Mouse (Mus musculus): ENCODE results near the gene Tenm3.

The Tenm3 gene

DNA sequence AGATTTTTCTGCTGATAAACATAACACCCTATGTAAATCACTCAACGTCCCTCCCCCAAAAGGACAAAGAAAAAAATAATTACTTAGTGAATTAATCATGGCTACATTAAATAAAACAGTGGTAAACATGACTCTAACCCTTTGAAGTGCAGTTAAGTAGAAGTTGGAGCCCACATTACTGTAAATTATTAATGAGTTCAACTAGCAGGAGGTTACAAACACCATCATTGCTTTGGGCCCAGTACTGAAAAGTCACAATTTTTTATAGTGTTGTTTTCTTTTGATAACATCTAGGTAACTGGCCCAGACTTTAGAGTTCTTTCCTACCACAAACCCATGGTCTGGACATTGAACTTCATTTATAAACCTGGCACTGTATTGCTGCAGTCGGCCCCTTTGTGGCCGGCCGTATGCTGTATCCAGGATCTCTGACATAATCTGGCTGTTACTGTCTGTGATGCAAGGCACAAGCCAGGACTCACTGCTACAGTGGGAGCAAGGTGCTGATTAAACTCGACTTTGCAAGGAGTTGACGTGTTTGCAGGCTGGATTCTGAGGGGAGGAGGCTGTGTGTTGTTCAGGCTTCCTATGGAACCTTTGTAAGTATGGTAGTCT lies 602.7 kb downstream of the Tenm3 start:
- no peak for DNase-seq

DNA sequence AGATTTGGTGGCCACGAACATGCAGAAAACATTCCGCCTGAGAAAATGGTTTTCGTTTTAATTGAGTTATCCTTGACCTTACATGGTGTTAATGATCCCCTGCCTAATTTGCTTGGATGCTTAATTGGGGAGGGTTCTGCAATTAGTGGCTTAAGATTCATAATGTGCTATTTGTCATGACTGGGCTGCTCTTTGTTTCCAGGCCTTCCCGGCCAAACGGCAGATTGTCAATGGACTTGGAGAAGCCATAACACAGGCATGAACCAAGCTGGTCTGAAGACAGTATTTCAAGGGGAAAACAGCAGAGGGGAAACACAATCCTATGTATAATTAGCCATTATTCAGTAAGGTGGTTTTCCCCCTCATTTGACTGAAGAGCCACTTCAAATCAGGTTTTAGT lies 606.8 kb downstream of the Tenm3 start:
- DNase-seq: no peak

DNA sequence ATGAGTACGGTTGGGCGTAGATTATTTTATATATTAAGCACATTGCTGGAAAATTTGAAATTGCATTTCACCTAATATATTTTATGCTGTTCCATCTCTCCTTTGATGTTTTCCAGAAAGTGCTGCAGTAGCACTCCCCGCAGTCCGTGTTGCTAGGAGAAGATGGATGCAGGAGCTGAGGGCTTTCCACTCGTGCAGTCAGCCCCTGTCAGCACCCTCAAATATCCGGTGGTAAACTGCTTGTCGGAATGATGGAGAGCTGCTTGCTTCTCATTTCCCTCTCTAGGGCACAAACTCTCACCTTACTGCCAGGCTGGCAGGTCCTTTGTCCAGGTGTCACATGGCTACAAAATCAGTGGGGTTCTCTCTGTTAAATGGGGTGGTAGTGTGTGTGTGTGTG lies 610.8 kb downstream of the Tenm3 start:
- DNase-seq: no peak

DNA sequence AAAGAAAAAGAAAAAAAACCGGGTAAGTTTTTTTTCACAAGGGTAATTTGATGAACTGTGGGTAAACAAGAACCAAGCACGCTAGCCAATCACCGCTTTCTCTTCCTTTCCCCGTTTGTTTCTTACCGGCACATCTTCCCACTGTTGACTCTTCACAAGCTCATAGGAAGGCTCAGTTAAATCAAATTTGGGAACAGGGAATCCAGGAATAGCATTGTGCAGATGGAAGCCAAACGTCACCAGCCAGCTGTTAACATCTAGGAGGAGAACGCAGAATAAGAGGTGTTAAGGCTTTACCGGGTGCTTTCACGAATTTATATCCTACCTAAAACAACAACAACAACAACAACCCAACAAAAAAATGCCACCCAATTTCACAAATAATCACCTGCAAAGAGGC lies 611.9 kb downstream of the Tenm3 start:
- no peak for DNase-seq

DNA sequence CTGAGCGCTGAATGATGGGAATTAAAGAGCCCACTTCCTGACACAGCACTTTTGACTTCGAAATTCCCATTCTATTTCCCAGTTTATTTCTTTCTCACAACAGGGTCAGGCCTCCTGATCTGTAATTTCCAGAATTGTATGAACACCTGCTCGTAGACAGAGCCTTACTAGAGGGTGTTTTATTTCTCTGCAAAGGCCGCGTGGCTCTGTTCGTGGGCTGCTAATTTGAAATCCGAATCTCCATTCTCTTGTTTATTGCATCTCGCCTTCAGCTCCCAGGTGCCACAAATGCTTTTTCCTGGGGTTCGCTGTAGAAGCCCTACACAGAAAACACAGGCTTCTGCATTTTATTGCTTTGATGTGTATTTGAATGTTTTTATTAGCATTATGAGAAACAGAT lies 612.4 kb downstream of the Tenm3 start:
- no peak for DNase-seq

DNA sequence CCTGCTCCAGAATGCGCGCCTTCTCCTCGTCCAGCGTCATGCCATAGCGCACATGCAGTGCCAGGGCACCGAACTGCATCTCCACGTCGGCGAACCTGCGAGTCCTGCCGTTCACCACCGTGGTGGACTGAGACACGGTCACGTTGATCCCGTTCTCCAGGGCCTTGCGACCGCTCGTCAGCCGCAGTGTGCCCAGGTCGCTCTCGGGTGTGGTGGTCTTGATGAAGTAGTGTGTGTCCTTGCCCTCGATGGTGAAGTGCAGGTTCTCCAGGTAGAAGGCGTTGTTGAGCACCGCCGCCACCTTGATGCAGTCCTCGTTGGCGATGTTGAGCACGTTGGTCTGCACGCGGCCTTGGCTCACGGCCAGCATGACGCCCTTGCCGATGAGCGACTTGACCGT lies 615.1 kb downstream of the Tenm3 start:
- no peak for DNase-seq

DNA sequence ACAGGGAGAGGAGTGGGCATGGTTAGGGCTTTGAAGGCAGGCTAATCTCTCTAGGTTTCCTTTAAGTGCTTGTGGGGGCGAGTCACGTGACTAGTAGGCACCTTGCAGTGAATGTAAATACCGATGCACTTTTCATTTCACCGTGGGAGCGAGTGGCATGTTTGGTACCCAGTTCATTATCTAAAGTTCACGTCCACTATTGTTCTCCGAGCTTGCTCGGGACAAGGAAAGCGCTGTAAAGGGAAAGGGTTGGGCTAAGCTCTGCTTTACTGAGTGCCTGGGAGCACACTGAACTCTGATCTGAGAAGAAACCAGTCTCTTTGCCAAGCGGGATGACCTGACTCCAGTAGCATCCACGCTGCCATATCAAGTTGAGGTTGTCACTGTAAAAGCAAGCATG lies 619.0 kb downstream of the Tenm3 start:
- no peak for DNase-seq

DNA sequence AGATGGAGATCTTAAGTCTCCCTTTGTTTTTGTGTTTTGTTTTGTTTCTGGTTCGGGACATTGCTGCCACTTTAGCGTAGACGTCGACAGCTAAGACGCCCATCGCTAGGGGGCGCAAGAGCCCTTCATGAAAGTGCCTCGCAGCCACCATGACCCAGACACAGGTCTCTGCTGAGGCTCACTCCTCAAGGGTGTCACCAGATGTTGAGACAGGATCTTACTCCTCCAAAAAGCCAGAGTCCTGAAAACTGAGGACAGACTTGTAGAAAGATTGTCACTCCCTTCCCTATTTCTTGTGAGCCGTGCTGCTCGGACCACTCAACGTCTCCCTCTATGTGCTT lies 621.4 kb downstream of the Tenm3 start:
- peak; percentile 85 for DNase-seq

DNA sequence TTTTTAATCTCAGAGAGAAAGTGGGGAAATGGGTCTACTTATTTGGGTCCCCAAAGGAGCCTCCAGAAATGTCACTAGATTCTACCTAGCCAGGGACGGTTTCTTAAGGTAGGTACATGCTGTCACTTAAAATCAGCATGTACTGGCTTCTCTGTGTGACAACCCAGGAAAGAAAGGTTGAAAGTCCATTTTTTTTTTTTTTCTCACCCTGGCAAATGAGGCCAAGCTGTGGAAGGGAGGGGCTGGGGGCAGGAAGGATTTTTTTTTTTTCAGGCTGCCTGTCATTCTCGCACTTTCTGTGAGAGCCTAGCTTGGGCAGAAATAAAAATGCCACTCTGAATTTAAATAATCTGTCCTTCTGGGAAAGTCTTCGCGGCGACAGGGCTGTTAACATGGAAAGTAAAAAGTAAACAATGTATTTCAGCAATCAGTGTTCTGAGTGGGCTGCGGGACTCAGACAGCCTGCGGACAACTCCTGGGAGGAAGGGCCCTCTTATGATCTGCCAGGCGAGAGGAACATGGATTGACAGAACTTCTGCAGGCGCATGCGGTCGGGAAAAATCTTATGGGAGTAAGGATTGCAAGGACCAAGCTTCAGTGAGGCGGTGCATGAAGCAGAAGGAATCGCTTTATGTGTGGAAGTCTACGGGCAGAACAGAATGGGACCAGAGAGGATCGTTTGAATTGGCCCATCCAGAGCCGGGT lies 621.9 kb downstream of the Tenm3 start:
- no peak for DNase-seq

DNA sequence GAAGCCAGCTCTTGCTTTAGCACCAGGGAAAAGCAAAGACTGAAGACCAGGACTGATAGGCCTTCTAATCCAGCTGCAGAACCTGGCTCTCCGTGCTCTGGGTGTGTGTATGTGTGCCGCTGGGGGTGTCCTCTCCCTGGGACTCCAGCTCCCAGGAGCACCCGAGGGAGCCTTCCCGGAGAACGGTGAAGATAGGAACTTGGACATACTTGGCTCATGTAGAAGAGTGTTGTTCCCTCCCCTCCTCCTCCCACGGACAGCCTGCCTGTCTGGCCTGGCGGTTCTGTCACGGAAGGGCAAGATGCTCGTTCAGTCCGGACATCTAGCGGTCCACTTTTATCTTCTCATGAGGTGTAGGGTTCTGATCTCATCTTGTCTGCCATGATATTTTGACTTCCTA lies 622.4 kb downstream of the Tenm3 start:
- DNase-seq: no peak

DNA sequence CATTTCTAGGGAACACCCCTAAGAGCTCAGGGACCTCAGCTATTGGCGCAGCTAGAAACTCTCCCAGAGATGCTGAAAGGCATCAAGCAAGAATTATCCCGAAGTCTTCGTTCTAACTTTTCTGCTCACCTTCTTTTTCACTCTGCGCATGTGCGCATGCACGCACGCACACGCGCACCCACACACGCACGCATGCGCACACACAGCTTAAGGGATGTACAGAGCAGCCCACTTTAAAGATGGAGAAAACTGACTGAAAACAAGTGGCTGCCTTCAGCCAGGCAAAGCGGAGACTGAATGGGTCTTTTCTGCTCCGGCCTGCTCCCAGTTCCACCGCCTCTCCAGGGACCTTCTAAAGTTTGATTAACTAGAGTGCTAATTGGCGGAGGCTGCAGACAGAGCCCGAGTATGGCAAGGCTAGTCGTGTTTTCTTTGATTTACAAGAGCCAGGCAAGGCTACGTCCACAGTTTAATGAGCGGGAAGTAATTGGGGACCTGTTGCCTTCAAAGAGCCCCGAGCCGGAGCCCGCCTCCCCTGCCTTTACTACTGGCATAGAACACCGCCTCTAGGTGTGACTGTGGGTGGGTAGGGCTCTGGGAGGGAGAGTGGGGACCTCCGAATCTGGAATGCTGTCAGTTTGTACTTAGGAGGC lies 623.1 kb downstream of the Tenm3 start:
- DNase-seq: no peak

DNA sequence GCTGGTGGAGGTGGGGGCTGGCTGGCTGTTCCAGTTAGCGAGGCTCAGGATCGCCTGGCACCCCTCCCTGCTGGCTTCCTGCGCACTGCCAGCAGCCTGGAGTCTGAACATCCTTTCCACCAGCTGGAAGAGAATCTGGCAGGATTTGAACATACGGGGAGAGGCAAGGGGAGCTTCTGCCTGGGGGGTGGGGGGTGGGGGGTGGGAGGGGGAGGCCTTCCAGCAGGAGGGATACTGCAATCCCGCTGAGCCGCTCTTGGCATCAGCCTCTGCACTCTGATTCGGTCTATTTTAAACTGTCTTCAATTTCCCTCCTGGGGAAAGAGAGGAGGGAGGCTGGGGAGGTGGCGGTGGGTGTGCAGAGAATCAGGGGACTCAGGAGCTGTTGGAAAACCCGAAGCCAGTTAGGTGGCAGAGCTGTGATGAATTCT lies 628.7 kb downstream of the Tenm3 start:
- no peak for DNase-seq

DNA sequence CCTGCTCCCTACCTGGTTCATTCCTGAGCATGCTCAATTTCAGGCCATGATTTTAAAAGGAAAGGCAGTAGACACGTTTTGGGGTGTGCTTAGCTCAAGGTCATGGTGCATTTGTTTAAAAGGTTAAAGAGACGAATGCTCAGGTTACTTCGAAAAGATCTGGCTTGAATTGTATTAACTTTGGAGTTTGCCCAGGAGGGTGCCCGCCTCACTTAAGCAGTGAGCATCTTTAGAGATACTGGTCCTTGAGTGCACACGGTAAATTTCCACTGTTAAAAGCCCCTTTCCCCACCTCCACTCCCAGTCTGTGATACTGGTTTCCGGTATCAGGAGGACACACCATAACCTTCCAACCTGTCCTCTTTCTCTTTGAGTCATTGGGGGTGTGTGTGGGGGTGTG lies 629.4 kb downstream of the Tenm3 start:
- no peak for DNase-seq

DNA sequence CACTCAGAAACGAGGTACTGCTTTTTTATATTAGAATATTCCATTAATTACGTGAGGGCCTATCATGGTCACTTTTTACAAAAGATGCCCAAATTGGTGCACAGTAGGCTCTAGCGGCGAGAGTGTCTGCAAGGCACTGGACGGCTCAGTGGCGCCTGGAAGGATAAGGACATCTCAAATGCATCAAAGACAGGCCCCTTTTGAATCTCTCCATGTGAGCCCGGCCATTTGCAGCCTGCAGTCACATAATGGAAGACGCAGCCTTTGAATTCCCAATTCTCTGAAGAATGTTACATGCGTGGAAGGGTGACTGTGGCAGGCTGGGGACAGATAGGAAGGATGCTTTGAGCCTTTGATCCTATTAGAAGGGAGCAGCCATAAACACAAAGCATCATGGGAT lies 631.8 kb downstream of the Tenm3 start:
- no peak for DNase-seq

DNA sequence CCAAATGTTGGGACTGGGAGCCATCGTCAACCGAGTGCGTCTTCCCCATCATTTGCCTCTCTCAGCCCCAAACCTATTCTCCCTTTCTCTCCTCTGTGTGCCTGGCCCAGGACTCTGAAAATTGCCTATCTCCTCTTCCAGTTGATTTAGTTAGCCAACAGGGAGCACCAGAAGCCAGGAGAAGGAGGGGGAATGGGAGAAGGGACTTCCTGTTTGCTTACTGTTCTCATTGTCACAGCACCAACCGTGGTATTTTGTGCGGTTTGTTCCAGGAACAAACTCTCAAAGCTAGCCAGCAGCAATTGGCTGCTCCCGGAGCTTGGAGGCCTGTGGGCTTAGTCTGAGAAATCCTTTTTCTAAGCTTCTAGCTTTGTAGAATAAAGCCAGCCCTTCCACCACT lies 636.2 kb downstream of the Tenm3 start:
- no peak for DNase-seq

DNA sequence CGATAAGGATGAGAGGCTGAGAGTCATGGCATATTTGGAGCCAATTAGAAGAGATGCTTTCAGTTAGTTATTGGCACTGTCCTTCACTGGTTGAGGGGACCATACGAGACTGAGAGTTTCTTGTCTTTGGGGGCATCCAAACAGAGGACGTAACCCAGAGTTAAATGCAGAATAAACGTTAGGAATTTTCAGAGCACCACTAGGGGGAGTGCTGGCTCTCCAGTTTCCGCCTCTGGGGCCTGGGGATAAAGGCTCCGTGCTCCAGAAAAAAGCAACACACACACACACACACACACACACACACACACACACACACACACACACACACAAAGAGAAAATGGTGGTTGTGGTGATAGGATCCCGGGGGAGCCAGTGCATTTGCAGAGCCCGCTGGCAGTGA lies 636.8 kb downstream of the Tenm3 start:
- DNase-seq: no peak

DNA sequence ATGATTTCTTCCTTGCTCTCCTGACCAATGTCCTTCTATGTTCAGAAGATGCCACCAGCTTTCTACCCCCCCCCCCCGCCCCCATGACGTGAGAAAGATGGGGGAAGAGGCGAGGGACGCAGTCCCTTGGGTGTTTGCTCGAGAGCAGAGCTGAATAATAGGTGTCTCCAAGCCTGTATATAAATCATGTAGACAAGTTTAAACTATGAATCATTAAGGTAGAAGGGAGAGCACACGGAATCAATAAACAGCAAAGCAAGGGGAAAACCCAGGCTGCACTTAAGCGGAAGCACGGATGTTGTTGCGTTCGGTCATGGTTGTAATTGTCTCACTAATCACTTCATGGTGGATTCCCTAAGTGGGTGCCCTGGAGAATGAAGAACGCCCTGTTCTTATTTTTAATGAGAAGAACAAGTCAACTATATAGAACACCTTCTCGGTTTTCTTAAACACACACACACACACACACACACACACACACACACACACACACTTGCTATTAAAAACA lies 638.9 kb downstream of the Tenm3 start:
- no peak for DNase-seq

DNA sequence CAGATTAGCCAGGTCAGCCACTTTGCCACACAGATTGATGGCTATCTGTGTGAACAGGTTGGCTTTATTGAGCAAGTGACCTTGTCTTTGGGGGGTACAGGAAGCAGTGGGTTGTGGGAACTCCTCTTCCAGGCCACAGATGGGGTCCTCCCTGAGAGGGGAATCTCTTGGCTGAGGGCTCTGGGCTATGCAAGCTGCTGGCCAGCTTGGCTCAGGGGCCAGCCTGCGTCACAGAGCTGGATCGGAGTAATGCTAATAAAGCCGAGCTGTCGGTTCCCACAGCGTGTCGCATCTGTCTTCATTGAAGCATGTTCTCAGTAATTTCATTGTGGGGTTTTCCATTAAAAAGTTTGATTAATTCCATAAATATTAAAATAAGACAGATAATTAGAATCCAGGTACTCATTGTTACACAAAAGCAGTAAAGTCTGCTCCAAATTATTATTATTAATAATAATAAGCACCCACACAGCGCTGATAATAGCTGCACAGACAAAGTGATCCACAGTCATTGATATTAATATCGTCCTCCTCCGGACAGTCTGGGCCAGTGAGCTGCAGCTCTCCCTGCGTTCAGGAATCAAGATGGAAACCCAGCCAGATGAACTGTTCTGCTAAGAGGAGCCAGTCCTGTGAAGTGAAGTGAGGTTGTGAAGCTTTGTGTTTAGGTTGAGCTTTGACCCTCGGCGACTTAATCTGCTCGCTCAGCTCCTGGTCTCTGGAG lies 639.5 kb downstream of the Tenm3 start:
- no peak for DNase-seq

DNA sequence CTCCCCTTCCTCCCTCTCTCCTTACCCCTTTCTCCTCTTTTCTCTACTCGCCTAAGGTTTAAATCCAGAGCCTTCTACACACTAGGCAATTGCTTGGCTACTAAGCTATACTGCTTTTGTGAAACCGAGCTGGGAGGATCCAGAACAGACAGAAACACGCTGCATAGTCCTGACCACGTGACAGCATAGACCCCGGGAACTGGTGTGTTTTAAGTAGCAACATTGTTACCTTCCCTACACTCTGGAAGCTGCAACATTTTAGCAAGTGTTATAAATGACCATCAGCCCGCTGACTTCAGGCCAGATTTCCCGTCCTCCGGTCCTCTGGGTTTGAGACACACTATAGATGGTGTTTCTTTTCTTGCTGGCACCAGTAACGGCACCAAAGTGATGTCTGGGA lies 640.1 kb downstream of the Tenm3 start:
- DNase-seq: no peak

DNA sequence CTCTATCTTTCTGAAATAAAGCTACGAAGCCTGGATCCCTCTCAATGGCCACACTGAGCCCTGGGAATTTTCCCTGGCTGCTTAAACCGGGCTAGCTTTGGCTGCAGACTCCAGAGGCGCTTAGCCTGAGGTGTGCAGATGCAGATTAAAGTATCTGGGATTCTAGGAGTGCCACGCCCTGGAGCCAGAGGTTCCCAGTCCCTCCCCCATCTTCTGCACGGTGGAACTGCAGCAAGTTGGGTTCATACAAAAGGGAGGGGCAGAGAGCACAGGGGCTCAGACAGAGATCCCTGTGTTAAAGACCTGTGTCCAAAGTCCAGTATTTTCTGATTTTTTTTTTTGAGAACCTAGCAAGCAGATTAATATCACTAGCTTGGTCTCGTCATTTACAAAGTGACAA lies 640.6 kb downstream of the Tenm3 start:
- no peak for DNase-seq

DNA sequence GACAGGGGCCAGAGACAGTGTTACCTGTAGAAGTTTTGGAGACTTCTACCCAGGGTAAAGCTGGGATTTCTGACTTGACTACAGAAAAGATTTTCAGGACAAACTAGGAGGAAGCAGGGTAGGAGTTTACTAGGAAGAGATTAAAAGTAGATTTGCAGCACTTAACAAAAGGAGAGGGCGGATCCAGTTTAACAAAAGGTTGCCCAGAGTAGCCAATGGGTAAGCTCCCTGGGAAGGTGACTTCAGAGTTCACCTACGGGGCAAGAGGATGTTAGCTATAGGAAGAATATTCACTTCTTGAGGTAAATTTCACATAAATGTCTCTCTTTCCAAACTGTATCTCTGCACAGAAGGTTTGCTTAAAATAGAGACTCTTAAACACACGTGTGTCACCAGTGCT lies 641.1 kb downstream of the Tenm3 start:
- no peak for DNase-seq

DNA sequence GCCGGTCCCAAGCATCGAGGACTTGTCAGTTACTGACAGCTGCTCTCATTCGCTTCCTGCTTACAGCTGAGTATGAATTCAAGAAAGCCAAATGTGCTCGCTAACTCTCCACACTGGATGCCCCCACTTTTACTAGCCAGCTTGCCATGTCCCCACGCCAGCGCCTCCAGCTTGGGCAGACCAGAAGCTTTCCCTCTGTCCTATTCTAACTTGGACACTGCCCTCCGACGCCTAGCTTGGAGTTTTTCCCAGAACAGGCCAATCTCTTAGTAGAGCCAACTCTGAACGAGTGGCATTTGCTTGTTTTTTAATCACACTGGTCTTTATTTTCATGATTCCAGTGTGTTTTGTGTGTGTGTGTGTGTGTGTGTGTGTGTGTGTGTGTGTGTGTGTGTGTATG lies 644.6 kb downstream of the Tenm3 start:
- DNase-seq: no peak

DNA sequence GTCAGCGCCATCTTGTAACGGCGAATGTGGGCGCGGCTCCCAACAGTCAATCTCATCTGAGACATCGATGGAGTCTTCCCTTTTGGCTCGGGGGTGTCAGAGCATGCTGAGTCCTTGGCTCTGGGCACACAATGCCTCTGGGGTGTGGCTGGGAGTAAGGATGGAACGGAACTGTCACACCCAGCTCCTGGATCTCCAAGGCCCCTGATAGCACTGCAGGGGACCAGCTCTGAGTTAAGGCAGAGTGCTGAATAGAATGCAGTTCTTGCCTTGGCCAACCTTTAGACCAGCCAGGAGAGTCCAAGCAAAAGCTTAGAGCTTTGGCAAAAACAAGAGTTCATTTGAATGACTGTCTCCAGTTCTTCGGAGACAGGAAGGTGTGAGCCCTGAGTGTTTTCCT lies 647.8 kb downstream of the Tenm3 start:
- DNase-seq: no peak

DNA sequence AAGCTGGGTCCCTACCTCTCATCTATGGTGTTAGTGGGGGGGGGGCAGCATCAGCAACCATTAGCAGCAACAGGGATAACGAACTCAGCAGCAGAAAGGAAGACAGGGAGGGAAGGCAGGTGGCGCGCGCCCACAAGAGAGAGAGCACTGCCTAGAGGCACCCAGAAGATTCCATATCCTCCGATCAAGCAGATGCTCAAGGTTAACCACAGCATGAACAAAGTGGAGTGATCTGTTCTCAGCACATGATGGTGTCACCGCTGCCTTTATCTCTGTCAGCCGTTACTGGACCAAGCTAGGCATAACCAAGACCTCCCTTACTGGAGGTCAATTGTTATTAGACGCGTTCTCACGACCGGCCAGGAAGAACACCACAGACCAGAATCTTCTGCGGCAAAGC lies 655.2 kb downstream of the Tenm3 start:
- no peak for DNase-seq

Data from thymus, postnatal 4 days (tissue).